Mouse (Mus musculus) midbrain, embryonic 10.5 days (tissue): ENCODE data around the gene Pard3. TPM values are rescaled to one million over a fixed set of nuclear protein-coding genes. Genes with fewer than 3 reads are reported as not detected.

Experiments
- DNase-seq: peaks from one replicate; pipeline ENCODE4 v3.0.0-alpha.2; 2017; ENCODE audit warnings: low spot score
- H3K27ac ChIP-seq: fragments of 300-500 bp; sonication (generic); replicated peaks from 2 replicates; pipeline ENCODE4 v1.5.1; 2016; ENCODE audit warnings: mild to moderate bottlenecking
- H3K27me3 ChIP-seq: fragments of 300-500 bp; sonication (generic); 2 replicates; pipeline ENCODE4 v1.6.1; 2016; ENCODE audit warnings: low read depth, mild to moderate bottlenecking; ENCODE audit not compliant: poor library complexity, severe bottlenecking
- H3K36me3 ChIP-seq: fragments of 300-500 bp; sonication (generic); 2 replicates; pipeline ENCODE4 v1.6.1; 2016; ENCODE audit warnings: mild to moderate bottlenecking, moderate library complexity
- H3K4me1 ChIP-seq: fragments of 300-500 bp; sonication (generic); 2 replicates; pipeline ENCODE4 v1.6.1; 2016
- H3K4me3 ChIP-seq: fragments of 300-500 bp; sonication (generic); 2 replicates; pipeline ENCODE4 v1.5.1; 2016; ENCODE audit warnings: mild to moderate bottlenecking, moderate library complexity
- H3K9me3 ChIP-seq: fragments of 300-500 bp; sonication (generic); replicated peaks from 2 replicates; pipeline ENCODE4 v1.6.1; 2016; ENCODE audit warnings: mild to moderate bottlenecking
- WGBS: fragments of 180-500 bp; shearing (Covaris S2); methylation state at CpG from one replicate; pipeline ENCODE4 v1.1.7; 2016; 5-methylcytosine and 5-hydroxymethylcytosine counted together
- polyA plus RNA-seq: library from polyadenylated mRNA; unstranded; fragments of >200 nt; fragmentation: Nextera tagmentation; extraction: Ambion mirVana; gene quantifications from 2 replicates; pipeline ENCODE4 v1.2.1, GENCODE M21; 2016

The Pard3 gene
- polyA plus RNA-seq, 1 experiment from 2014 or later, result 25.1 TPM

GRCm38 (mm10) chr8:127065791-127066190 is 2.1 kb downstream of the Pard3 start:
- DNase-seq, result no peak
- H3K36me3 ChIP-seq, result no peaks in the 10 kb centered on the region
- H3K27me3 ChIP-seq, result no peaks in the 10 kb centered on the region
- H3K27ac ChIP-seq, result peak overlapping the region; percentile 99
- peak overlapping the region; percentile 96 for H3K4me3 ChIP-seq
- peaks cover 52% of the 10 kb centered on the region for H3K4me1 ChIP-seq
- WGBS, result 71% methylated on average over 1 of the region's 1 CpGs
- no peaks in the 10 kb centered on the region for H3K9me3 ChIP-seq

- no peak overlapping the region for H3K4me3 ChIP-seq
- no peaks in the 10 kb centered on the region for H3K9me3 ChIP-seq
- no peaks in the 10 kb centered on the region for H3K36me3 ChIP-seq
- H3K27me3 ChIP-seq, result no peaks in the 10 kb centered on the region
- H3K27ac ChIP-seq, result no peak overlapping the region
- H3K4me1 ChIP-seq, result peaks cover 59% of the 10 kb centered on the region
- no peak for DNase-seq
Observed at GRCm38 (mm10) chr8:127066501-127066900, 2.8 kb downstream of the Pard3 start.

- Histone ChIP-seq H3K9me3 (no peaks in the 10 kb centered on the region), H3K4me3 (no peak overlapping the region), H3K36me3 (no peaks in the 10 kb centered on the region), H3K4me1 (peaks cover 55% of the 10 kb centered on the region), H3K27ac (no peak overlapping the region), H3K27me3 (no peaks in the 10 kb centered on the region)
- 86% methylated on average over 3 of the region's 3 CpGs for WGBS
- no peak for DNase-seq
Observed at GRCm38 (mm10) chr8:127068719-127069118, 5.0 kb downstream of the Pard3 start.

- Histone ChIP-seq H3K4me3 (no peak overlapping the region), H3K36me3 (no peaks in the 10 kb centered on the region), H3K27me3 (no peaks in the 10 kb centered on the region), H3K4me1 (peaks cover 55% of the 10 kb centered on the region), H3K27ac (no peak overlapping the region), H3K9me3 (no peaks in the 10 kb centered on the region)
- 81% methylated on average over 3 of the region's 3 CpGs for WGBS
- no peak for DNase-seq
Observed at GRCm38 (mm10) chr8:127070225-127070624, 6.5 kb downstream of the Pard3 start.

GRCm38 (mm10) chr8:127073052-127073618 is 9.4 kb downstream of the Pard3 start:
- Histone ChIP-seq H3K27me3 (no peaks in the 10 kb centered on the region), H3K9me3 (no peaks in the 10 kb centered on the region)

GRCm38 (mm10) chr8:127076511-127076910 is 12.8 kb downstream of the Pard3 start:
- H3K36me3 ChIP-seq, result no peaks in the 10 kb centered on the region
- peaks cover 43% of the 10 kb centered on the region for H3K4me1 ChIP-seq
- DNase-seq, result no peak
- 90% methylated on average over 7 of the region's 7 CpGs for WGBS
- H3K27me3 ChIP-seq, result no peaks in the 10 kb centered on the region
- H3K4me3 ChIP-seq, result no peak overlapping the region
- no peak overlapping the region for H3K27ac ChIP-seq
- no peaks in the 10 kb centered on the region for H3K9me3 ChIP-seq

More at GRCm38 (mm10) chr8:127073052-127073618, 9.4 kb downstream of the Pard3 start:
- no peak overlapping the region for H3K4me3 ChIP-seq
- H3K4me1 ChIP-seq, result peaks cover 47% of the 10 kb centered on the region
- no peak overlapping the region for H3K27ac ChIP-seq
- 78% methylated on average over 5 of the region's 5 CpGs for WGBS
- no peaks in the 10 kb centered on the region for H3K36me3 ChIP-seq
- DNase-seq, result no peak

- DNase-seq, result no peak
- 72% methylated on average over 5 of the region's 5 CpGs for WGBS
- Histone ChIP-seq H3K4me3 (no peak overlapping the region), H3K27me3 (no peaks in the 10 kb centered on the region), H3K9me3 (no peaks in the 10 kb centered on the region), H3K36me3 (no peaks in the 10 kb centered on the region), H3K27ac (no peak overlapping the region), H3K4me1 (peaks cover 35% of the 10 kb centered on the region)
Observed at GRCm38 (mm10) chr8:127079244-127079805, 15.6 kb downstream of the Pard3 start.

GRCm38 (mm10) chr8:127081297-127081696 is 17.6 kb downstream of the Pard3 start:
- no peak for DNase-seq
- H3K9me3 ChIP-seq, result no peaks in the 10 kb centered on the region
- peaks cover 31% of the 10 kb centered on the region for H3K4me1 ChIP-seq
- H3K4me3 ChIP-seq, result no peak overlapping the region
- no peaks in the 10 kb centered on the region for H3K27me3 ChIP-seq
- WGBS, result 95% methylated on average over 3 of the region's 3 CpGs
- H3K36me3 ChIP-seq, result no peaks in the 10 kb centered on the region
- H3K27ac ChIP-seq, result no peak overlapping the region

- Histone ChIP-seq H3K36me3 (no peaks in the 10 kb centered on the region), H3K27ac (no peak overlapping the region), H3K4me3 (no peak overlapping the region), H3K9me3 (no peaks in the 10 kb centered on the region), H3K27me3 (no peaks in the 10 kb centered on the region), H3K4me1 (peaks cover 31% of the 10 kb centered on the region)
- WGBS, result 93% methylated on average over 2 of the region's 2 CpGs
- DNase-seq, result no peak
Observed at GRCm38 (mm10) chr8:127082486-127082885, 18.8 kb downstream of the Pard3 start.

GRCm38 (mm10) chr8:127084565-127084964 is 20.9 kb downstream of the Pard3 start:
- no peaks in the 10 kb centered on the region for H3K9me3 ChIP-seq
- WGBS, result 85% methylated on average over 6 of the region's 6 CpGs
- DNase-seq, result no peak
- H3K27ac ChIP-seq, result no peak overlapping the region
- H3K27me3 ChIP-seq, result no peaks in the 10 kb centered on the region
- H3K4me1 ChIP-seq, result peaks cover 28% of the 10 kb centered on the region
- H3K36me3 ChIP-seq, result no peaks in the 10 kb centered on the region
- no peak overlapping the region for H3K4me3 ChIP-seq

- no peaks in the 10 kb centered on the region for H3K9me3 ChIP-seq
- no peaks in the 10 kb centered on the region for H3K36me3 ChIP-seq
- H3K27ac ChIP-seq, result no peak overlapping the region
- 76% methylated on average over 1 of the region's 1 CpGs for WGBS
- DNase-seq, result no peak
- H3K4me1 ChIP-seq, result peaks cover 47% of the 10 kb centered on the region
- H3K27me3 ChIP-seq, result no peaks in the 10 kb centered on the region
- H3K4me3 ChIP-seq, result no peak overlapping the region
Observed at GRCm38 (mm10) chr8:127087434-127087833, 23.7 kb downstream of the Pard3 start.

GRCm38 (mm10) chr8:127088372-127088771 is 24.7 kb downstream of the Pard3 start:
- 0 out of 2 replicates have a peak overlapping the region, but pooled peaks have one; percentile 28 for H3K27ac ChIP-seq
- H3K4me1 ChIP-seq, result peaks cover 56% of the 10 kb centered on the region
- 17% methylated on average over 9 of the region's 9 CpGs for WGBS
- H3K36me3 ChIP-seq, result no peaks in the 10 kb centered on the region
- H3K27me3 ChIP-seq, result no peaks in the 10 kb centered on the region
- H3K4me3 ChIP-seq, result no peak overlapping the region
- no peaks in the 10 kb centered on the region for H3K9me3 ChIP-seq
- peak; percentile 19 for DNase-seq

- no peaks in the 10 kb centered on the region for H3K36me3 ChIP-seq
- no peak overlapping the region for H3K27ac ChIP-seq
- H3K4me3 ChIP-seq, result no peak overlapping the region
- H3K9me3 ChIP-seq, result no peaks in the 10 kb centered on the region
- peaks cover 60% of the 10 kb centered on the region for H3K4me1 ChIP-seq
- DNase-seq, result no peak
- WGBS, result 74% methylated on average over 8 of the region's 8 CpGs
- no peaks in the 10 kb centered on the region for H3K27me3 ChIP-seq
Observed at GRCm38 (mm10) chr8:127089021-127089420, 25.3 kb downstream of the Pard3 start.
